Mouse (Mus musculus) hindbrain, postnatal 0 days (tissue): Measurements from ENCODE around the gene Atp1b2. TPM values are rescaled to one million over a fixed set of nuclear protein-coding genes. Genes with fewer than 3 reads are reported as not detected.

ENCODE experiments used
- ATAC-seq: fragments of 200-750 bp; cut with Nextera tagmentation; 2 replicates; pipeline ENCODE4 v1.8.0; 2017; ENCODE audit warnings: mild to moderate bottlenecking, moderate TSS enrichment, moderate library complexity
- DNase-seq: peaks from one replicate; pipeline ENCODE4 v3.0.0-alpha.2; 2015; ENCODE audit warnings: low spot score
- H3K27ac ChIP-seq: fragments of 300-500 bp; sonication (generic); 2 replicates; pipeline ENCODE4 v1.5.1; 2014; ENCODE audit warnings: mild to moderate bottlenecking
- H3K27me3 ChIP-seq: fragments of 300-500 bp; sonication (generic); 2 replicates; pipeline ENCODE4 v1.6.1; 2014; ENCODE audit warnings: low read length, mixed read lengths; ENCODE audit not compliant: insufficient read depth
- H3K36me3 ChIP-seq: fragments of 300-500 bp; sonication (generic); 2 replicates; pipeline ENCODE4 v1.6.1; 2014; ENCODE audit warnings: low read length, mixed read lengths; ENCODE audit not compliant: insufficient read depth
- H3K4me1 ChIP-seq: fragments of 300-500 bp; sonication (generic); 2 replicates; pipeline ENCODE4 v1.6.1; 2014; ENCODE audit warnings: antibody characterized with exemption, low read length, mixed read lengths; ENCODE audit not compliant: insufficient read depth
- H3K4me2 ChIP-seq: fragments of 300-500 bp; sonication (generic); 2 replicates; pipeline ENCODE4 v1.6.1; 2014; ENCODE audit warnings: low read depth, mild to moderate bottlenecking, low read length, moderate library complexity, mixed read lengths
- H3K4me3 ChIP-seq: fragments of 300-500 bp; sonication (generic); 2 replicates; pipeline ENCODE4 v1.5.1; 2014; ENCODE audit warnings: low read length
- H3K9ac ChIP-seq: fragments of 300-500 bp; sonication (generic); replicated peaks from 2 replicates; pipeline ENCODE4 v1.6.1; 2014; ENCODE audit warnings: mild to moderate bottlenecking, low read length, moderate library complexity, mixed read lengths
- H3K9me3 ChIP-seq: fragments of 300-500 bp; sonication (generic); 2 replicates; pipeline ENCODE4 v1.6.1; 2016; ENCODE audit warnings: low read length, mixed read lengths
- CTCF ChIP-seq: IDR thresholded peaks from 2 replicates; pipeline ENCODE4 v1.5.1; 2016; ENCODE audit warnings: antibody characterized with exemption, control low read depth, low read depth
- WGBS: fragments of 180-500 bp; shearing (Covaris S2); extraction: QIAGEN DNeasy Blood & Tissue Kit; methylation state at CpG from one replicate; pipeline ENCODE4 v1.1.7; 2014; 5-methylcytosine and 5-hydroxymethylcytosine counted together
- polyA plus RNA-seq: library from polyadenylated mRNA; unstranded; fragments of >200 nt; fragmentation: Nextera tagmentation; extraction: Ambion mirVana; gene quantifications from 2 replicates; pipeline ENCODE4 v1.2.1, GENCODE M21; 2015
- total RNA-seq: library from RNA; depleted of rRNA; stranded (reverse); fragments of >200 nt; gene quantifications from 2 replicates; pipeline ENCODE4 v1.2.3, GENCODE M21; 2014

Atp1b2 gene
- total and polyA plus RNA-seq, 2 experiments from 2014 or later, result 157 to 210 TPM

- Histone ChIP-seq H3K4me3 (no peak overlapping the region), H3K9ac (no peak overlapping the region), H3K27me3 (no peaks in the 10 kb centered on the region), H3K4me2 (no peak overlapping the region), H3K36me3 (peaks cover 23% of the 10 kb centered on the region), H3K4me1 (no peaks in the 10 kb centered on the region), H3K9me3 (no peaks in the 10 kb centered on the region), H3K27ac (peak overlapping the region; percentile 67; the same call in 1 of the 2 replicates)
- peak; percentile 94 for ATAC-seq
- DNase-seq, result peak; percentile 83
- 43% methylated on average over 7 of the region's 7 CpGs for WGBS
- no peak for TF ChIP-seq CTCF
Observed at GRCm38 (mm10) chr11:69591899-69592637, 13.7 kb downstream of the Atp1b2 start.

GRCm38 (mm10) chr11:69591424-69591823 is 14.3 kb downstream of the Atp1b2 start:
- Histone ChIP-seq H3K4me2 (no peak overlapping the region), H3K27me3 (no peaks in the 10 kb centered on the region), H3K36me3 (peaks cover 23% of the 10 kb centered on the region), H3K9ac (no peak overlapping the region), H3K27ac (peak overlapping the region; percentile 67), H3K4me3 (no peak overlapping the region), H3K4me1 (no peaks in the 10 kb centered on the region), H3K9me3 (no peaks in the 10 kb centered on the region)
- no peak for DNase-seq
- ATAC-seq, result no peak
- no peak for TF ChIP-seq CTCF
- WGBS, result 86% methylated on average over 3 of the region's 3 CpGs

GRCm38 (mm10) chr11:69590622-69591021 is 15.1 kb downstream of the Atp1b2 start:
- TF ChIP-seq CTCF, result no peak
- Histone ChIP-seq H3K9me3 (no peaks in the 10 kb centered on the region), H3K9ac (no peak overlapping the region), H3K4me3 (no peak overlapping the region), H3K27me3 (no peaks in the 10 kb centered on the region), H3K27ac (0 out of 2 replicates have a peak overlapping the region, but pooled peaks have one; percentile 67), H3K36me3 (peaks cover 23% of the 10 kb centered on the region), H3K4me2 (no peak overlapping the region), H3K4me1 (no peaks in the 10 kb centered on the region)
- ATAC-seq, result no peak
- 95% methylated on average over 8 of the region's 8 CpGs for WGBS
- DNase-seq, result no peak

- DNase-seq, result no peak
- Histone ChIP-seq H3K27ac (no peak overlapping the region), H3K9me3 (no peaks in the 10 kb centered on the region), H3K36me3 (peaks cover 23% of the 10 kb centered on the region), H3K9ac (no peak overlapping the region), H3K4me1 (no peaks in the 10 kb centered on the region), H3K4me3 (no peak overlapping the region), H3K27me3 (no peaks in the 10 kb centered on the region), H3K4me2 (no peak overlapping the region)
- TF ChIP-seq CTCF, result no peak
- ATAC-seq, result no peak
- 94% methylated on average over 22 of the region's 22 CpGs for WGBS
Observed at GRCm38 (mm10) chr11:69589207-69589834, 16.4 kb downstream of the Atp1b2 start.

- DNase-seq (no peak), ATAC-seq (no peak)
- H3K9ac ChIP-seq, result no peak overlapping the region
- no peak overlapping the region for H3K27ac ChIP-seq
- no peaks in the 10 kb centered on the region for H3K9me3 ChIP-seq
- H3K27me3 ChIP-seq, result no peaks in the 10 kb centered on the region
- peaks cover 23% of the 10 kb centered on the region for H3K36me3 ChIP-seq
- H3K4me3 ChIP-seq, result no peak overlapping the region
- no peaks in the 10 kb centered on the region for H3K4me1 ChIP-seq
- H3K4me2 ChIP-seq, result no peak overlapping the region
- TF ChIP-seq CTCF, result no peak
- 82% methylated on average over 7 of the region's 7 CpGs for WGBS
Observed at GRCm38 (mm10) chr11:69585718-69586325, 19.9 kb downstream of the Atp1b2 start.

GRCm38 (mm10) chr11:69584937-69585336 is 20.8 kb downstream of the Atp1b2 start:
- Histone ChIP-seq H3K4me1 (no peaks in the 10 kb centered on the region), H3K4me3 (no peak overlapping the region), H3K9ac (no peak overlapping the region), H3K36me3 (peaks cover 23% of the 10 kb centered on the region), H3K27me3 (no peaks in the 10 kb centered on the region), H3K9me3 (no peaks in the 10 kb centered on the region), H3K27ac (no peak overlapping the region), H3K4me2 (no peak overlapping the region)
- WGBS, result 95% methylated on average over 13 of the region's 13 CpGs
- TF ChIP-seq CTCF, result no peak
- no peak for ATAC-seq
- DNase-seq, result no peak
